Mouse (Mus musculus) cerebellum, adult 8-10 months (tissue): ENCODE results near the gene Anxa1.

Source experiments
- DNase-seq: peaks from one replicate; pipeline ENCODE4 v3.0.0; 2022

The Anxa1 gene

GRCm38 (mm10) chr19:20390455-20390994 is at the start of gene Anxa1:
Gene Anxa1 (minus strand): TSS chr19:20390944.
- DNase-seq, result no peak

GRCm38 (mm10) chr19:20437043-20437442 is 46.3 kb upstream of the Anxa1 start:
- DNase-seq, result no peak

DNA sequence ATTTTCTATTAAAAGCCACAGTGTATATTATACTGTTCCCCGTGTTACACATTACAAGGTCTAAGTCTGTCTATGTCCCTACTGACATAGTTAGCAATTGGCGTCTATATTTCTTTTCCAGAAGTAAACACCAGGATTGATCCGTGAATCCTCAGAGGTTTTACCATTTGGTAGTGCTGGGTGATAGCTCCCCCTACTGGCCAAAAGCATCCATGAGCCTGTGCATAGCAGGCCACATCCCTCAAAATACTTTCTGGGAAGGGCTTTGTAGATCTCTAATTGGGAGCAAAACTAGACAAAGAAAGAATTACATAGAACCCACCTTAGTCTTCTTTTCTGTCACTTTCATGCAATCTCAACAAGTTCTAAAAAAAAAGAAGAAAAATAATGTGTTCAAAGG is 43.8 kb upstream of the Anxa1 start:
- DNase-seq, result peak; percentile 23

GRCm38 (mm10) chr19:20433966-20434365 is 43.2 kb upstream of the Anxa1 start:
- no peak for DNase-seq

- DNase-seq, result no peak
These were observed 35.9 kb upstream of the Anxa1 start for GRCm38 (mm10) chr19:20426443-20427161.

DNA sequence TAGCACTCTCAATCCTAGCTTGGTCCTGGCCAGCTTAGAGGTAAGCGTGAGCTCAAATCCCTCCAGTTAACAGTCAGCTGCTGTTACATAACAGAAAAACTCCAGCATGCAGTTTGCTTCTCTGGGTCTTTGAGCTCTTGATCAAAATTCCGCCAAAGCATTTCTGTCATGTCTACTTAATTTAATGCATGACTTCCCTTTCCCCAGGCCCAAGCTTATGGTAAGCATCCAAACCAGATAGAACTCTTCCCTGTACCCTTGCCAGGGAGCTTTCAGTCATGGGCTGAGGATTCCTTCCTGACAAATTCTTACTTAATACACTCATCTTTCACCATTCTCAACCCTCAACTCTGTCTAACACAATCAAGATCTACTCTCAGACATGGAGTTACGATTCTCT is 20.5 kb upstream of the Anxa1 start:
- DNase-seq, result no peak

- DNase-seq, result no peak
These were observed 19.1 kb upstream of the Anxa1 start for GRCm38 (mm10) chr19:20409541-20410528.

DNA sequence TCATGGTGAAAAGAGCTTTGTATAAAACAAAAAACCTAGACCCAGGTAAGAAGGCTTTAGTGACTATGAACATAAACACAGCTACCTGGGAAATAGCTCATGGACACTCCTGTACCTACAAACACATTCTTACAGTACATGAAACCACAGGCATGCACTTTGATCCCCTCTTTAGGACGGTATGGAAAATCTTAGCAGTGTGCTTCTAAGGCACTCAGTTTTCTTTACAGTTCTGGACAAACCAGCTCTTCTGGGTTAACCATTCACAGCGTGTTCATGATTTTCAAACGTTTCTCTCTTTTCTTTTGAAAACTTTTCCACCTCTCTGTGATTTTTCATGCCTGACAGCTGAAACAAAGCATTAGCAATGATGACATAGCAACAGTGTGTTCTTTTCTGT is 15.7 kb upstream of the Anxa1 start:
- no peak for DNase-seq

- no peak for DNase-seq
These were observed 14.3 kb upstream of the Anxa1 start for GRCm38 (mm10) chr19:20405015-20405414.

DNA sequence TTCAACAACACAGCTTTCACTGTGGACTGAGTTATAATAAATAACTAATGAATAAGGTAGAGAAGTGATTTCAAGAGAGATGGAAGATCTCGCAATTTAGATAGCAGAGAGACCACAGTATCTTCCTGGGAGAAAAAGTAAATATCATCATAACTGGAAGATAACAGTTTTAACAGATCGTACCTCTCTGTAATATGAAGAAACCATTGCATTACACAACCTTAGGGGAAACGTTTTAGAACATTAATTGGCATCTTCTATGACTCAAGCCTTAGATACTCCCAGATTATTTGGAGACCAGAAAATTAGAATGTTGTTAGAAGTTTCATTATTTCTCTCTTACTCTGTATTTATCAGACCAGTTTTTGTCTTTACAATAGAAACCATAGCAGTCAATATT is 13.0 kb upstream of the Anxa1 start:
- DNase-seq, result no peak

GRCm38 (mm10) chr19:20403219-20403618 is 12.5 kb upstream of the Anxa1 start:
- DNase-seq, result no peak

GRCm38 (mm10) chr19:20402516-20403200 is 11.9 kb upstream of the Anxa1 start:
- DNase-seq, result no peak

GRCm38 (mm10) chr19:20401961-20402360 is 11.2 kb upstream of the Anxa1 start:
- DNase-seq, result peak; percentile 4

DNA sequence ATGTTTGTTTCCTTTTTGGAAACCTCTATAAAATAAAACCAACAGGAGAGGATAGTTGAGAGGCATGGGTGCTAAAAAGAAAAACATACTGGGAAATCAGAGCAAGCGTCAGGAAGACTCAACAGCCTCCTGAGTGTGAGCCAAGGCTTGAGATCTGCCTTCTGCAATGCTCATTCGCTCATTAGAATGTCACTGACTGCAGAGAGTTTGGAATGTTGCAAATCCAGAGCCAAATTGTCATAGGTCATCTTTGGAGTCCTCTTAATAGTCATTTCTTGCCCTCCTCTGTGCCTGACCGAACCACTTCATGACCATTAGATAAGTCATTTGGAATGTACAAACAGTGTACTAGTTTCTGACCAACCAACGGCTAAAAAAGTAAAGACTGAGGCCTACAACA is 8.4 kb upstream of the Anxa1 start:
- DNase-seq, result no peak

DNA sequence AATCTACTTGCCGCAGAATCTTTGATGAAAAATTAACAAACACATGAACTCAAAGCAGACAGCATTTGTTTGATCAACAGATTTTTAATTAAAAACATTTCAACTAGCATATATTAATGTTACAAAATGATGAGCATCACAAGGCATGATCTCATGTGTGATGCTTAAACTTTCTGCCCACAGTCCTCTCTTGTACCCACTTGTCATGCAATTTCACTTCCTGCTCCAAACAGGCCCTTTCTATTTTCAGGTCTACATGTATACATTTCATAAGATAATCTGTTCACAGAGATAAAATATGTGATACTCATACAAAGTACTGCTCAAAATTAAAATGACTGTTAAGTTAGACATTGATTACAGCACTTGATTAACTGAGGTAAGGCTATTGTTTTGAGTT is 6.3 kb upstream of the Anxa1 start:
- no peak for DNase-seq

GRCm38 (mm10) chr19:20393556-20394274 is 3.0 kb upstream of the Anxa1 start:
- DNase-seq, result no peak

- DNase-seq, result no peak
These were observed 1.0 kb downstream of the Anxa1 start for GRCm38 (mm10) chr19:20389723-20390122.

DNA sequence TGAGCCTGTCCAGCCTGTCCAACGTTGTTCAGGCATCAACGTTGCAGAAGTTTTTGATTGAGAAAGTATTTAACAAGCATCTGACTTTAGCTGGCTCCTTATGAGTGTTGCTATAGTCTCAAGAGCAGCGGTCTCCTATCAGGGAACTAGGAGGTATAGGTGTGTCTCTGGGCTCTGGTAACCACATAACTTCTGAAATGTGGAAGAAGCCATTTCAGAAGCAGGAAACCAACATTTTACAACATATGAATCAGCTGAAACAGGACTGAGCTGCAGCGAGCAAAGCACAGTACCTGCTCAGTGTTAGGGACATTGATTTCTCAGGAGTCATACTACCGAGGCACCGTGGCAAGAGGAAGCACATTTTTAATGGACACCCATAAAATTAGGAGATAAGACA is 1.5 kb downstream of the Anxa1 start:
- DNase-seq, result no peak

DNA sequence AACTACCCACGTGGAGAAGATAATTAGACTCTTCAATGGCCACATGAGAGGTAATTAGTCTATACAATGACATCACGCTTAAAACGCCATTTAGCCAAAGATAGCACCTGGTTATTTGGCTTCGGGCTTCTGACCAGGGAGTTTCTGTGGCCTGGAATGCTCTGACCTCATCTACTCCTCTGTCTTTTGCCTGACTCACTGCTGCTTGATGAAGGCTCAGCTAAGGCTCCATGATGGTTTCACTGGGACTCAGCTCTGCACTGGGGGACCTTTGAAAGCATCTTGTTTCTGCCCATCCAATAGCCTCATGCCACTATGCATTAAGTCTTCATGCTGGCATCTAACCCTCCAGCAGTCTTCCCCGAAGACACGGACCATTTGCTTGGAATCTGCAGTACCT is 2.5 kb downstream of the Anxa1 start:
- no peak for DNase-seq

- DNase-seq, result no peak
These were observed 4.4 kb downstream of the Anxa1 start for GRCm38 (mm10) chr19:20386296-20386695.

DNA sequence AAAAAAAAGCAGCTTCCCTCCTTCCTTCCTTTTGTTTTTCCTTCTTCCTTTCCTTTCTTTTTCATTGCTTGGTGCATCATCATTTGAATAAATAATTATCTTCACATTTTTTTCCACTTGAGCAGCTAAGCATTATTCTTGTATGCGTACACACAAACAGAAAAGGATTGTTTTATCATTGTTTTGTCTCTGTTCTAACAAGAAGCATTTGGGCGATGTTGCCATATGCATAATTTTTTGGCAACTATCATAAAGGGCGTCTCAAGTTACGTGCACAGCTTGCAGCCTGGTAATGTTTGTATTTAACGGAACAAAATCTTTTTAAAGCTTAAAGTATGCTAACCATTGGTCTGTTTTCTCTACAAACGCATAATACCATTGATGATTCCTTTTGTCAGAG is 5.1 kb downstream of the Anxa1 start:
- DNase-seq, result no peak

DNA sequence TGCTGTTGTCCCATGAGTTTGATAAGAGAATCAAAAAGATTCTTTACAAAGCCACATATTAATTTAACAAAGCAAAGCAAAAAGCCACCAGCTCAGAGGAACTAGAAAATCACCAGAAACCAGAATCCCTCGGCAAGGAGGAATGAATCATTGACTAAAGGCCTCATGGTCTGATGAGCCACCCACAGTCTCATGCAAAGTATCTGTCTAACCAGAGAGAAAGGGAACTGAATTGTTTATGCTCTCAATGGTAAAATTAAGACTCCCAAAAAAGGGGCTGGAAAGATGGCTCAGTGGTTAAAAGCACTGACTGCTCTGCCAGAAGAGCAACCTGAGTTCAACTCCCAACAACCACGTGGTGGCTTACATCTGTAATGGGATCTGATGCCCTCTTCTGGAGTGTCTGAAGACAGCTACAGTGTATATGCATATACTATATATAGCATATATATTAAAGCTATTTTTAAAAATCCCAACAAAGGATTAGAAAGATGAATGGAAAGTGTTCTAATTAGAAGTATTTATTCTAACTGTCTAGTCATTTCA is 9.5 kb downstream of the Anxa1 start:
- no peak for DNase-seq
